Mouse (Mus musculus) heart, postnatal 10 days (tissue): ENCODE data around the gene Rpap1. TPM values are rescaled to one million over a fixed set of nuclear protein-coding genes. Genes with fewer than 3 reads are reported as not detected.
A peak's percentile ranks its signal among the peaks of the same experiment; 100 is the strongest.

ENCODE experiments used
- DNase-seq, 2 experiments: peaks; one replicate each; pipeline ENCODE4 v3.0.0; 2021
- intact Hi-C: fragments of 180-260 bp; cut with DNase I; formaldehyde crosslinking; loops from one replicate; pipeline ENCODE4 v1.15.1; 2025
- total RNA-seq, 2 experiments: library from RNA; stranded (reverse); gene quantifications; 2 replicates each; pipeline ENCODE4 v1.2.3; 2021

Rpap1 gene
- 10 to 100 TPM; 13.7 to 14.4 TPM for total RNA-seq

GRCm38 (mm10) chr2:119787206-119787883 lies at the start of gene Rpap1:
Gene Rpap1 (minus strand): TSS chr2:119787537.
- DNase-seq, result peak; percentile 87 to 89
- intact Hi-C loops, result loop anchor here (2.0 to 5.0 kb wide), 2 partner anchors 109 to 130 kb away; partner anchors contain the start of gene Mga

- no peak for DNase-seq
- intact Hi-C loops, result no loop called here
Observed at GRCm38 (mm10) chr2:119834231-119834630, 46.9 kb upstream of the Rpap1 start.

DNA sequence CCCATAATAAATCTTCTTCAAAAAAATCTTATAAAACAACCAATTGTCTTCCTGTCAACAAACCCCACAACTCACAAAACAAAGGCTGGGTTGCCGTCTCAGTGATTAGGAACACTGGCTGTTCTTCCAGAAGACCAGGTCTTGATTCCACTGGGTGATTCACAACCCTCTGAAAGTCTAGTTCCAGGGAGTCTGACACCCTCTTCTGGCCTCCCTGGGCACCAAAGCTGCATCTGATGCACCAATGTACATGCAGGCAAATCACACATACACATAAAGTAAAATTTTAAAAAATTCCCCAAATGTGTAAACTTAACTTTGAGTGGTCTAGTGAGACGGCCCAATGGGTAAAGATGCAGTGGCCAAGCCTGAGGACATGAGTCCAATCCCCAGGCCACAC lies 43.2 kb upstream of the Rpap1 start:
- no peak for DNase-seq
- intact Hi-C loops, result no loop called here

GRCm38 (mm10) chr2:119821136-119821535 lies 33.8 kb upstream of the Rpap1 start:
- intact Hi-C loops, result no loop called here
- no peak for DNase-seq

- intact Hi-C loops, result no loop called here
- no peak for DNase-seq
Observed at GRCm38 (mm10) chr2:119818668-119819272, 31.4 kb upstream of the Rpap1 start.

- intact Hi-C loops, result no loop called here
- no peak for DNase-seq
Observed at GRCm38 (mm10) chr2:119817047-119817446, 29.7 kb upstream of the Rpap1 start.

DNA sequence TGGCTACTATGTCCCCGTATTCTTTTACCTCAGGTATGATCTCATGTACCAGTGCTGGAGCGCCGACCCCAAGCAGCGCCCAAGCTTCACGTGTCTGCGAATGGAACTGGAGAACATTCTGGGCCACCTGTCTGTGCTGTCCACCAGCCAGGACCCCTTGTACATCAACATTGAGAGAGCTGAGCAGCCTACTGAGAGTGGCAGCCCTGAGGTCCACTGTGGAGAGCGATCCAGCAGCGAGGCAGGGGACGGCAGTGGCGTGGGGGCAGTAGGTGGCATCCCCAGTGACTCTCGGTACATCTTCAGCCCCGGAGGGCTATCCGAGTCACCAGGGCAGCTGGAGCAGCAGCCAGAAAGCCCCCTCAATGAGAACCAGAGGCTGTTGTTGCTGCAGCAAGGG lies 29.3 kb upstream of the Rpap1 start:
- intact Hi-C loops, result no loop called here
- DNase-seq, result no peak

GRCm38 (mm10) chr2:119814376-119814933 lies 27.1 kb upstream of the Rpap1 start:
- intact Hi-C loops, result no loop called here
- peak; percentile 61 to 69 for DNase-seq

DNA sequence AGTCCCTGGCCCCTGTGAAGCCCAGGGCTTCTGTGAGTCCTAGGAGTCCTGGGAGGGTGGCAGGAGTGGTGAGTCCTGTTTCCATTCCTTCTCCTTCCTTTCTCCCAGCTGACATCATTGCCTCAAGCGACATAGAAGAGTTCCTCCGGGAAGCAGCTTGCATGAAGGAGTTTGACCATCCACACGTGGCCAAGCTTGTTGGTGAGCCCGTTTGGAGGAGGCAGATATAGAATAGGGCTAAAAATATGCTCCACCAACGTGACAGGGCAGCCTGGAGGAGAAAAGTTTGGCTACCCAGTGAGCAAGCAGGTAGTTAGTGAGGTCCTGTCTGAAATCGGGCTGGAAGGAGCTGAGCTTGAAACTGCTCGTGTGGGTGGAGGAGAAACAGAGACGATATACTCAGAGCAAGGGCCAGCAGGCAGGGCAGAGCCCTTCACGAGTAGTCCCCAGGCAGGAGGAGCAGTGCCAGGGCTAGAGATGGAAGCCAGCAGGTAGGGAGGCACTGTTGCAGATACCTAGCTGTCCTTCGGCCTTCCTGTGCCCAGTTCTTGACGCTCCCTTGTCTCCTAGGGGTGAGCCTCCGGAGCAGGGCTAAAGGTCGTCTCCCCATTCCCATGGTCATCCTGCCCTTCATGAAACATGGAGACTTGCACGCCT lies 24.3 kb upstream of the Rpap1 start:
- DNase-seq, result no peak

DNA sequence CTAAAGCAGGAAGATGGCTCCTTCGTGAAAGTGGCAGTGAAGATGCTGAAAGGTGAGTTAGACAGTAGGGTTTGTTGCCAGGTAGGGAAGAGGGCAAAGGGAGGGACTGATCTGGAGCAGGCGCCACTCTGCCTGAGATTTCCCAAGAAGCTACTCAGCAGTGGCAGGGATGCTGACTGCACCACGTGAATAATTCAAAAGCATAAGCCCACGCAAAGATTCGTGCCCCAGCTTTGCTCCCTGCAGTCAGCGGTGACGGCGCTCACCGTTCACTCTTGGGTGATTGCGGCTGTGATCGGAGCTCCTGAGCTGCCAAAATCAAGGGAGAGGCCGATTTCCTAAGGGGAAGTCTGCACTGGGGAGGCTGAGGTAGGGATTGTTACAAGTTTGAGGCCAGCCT lies 23.6 kb upstream of the Rpap1 start:
- no peak for DNase-seq
- intact Hi-C loops, result no loop called here

More for the DNA sequence above, 24.3 kb upstream of the Rpap1 start:
- intact Hi-C loops, result no loop called here

DNA sequence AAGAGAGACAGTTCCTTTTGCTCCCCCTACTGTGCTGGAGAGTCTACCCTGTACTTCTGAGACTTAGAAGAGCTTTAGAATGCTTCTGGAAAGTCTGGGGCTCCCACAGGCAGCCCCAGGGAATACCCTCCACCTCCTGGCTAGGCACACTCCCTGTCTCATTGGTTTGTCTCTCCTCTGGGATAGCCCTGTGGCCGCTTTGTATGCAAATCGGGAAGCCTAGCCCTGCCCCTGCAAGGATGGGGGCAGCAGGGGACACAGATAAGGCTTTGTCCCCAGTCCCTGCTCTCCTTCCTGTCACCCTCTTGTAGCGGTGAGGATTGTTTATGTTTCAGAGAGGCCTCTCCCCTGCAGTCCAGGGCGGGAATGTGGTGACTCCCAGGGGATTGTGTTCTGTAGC lies 21.5 kb upstream of the Rpap1 start:
- intact Hi-C loops, result no loop called here

DNA sequence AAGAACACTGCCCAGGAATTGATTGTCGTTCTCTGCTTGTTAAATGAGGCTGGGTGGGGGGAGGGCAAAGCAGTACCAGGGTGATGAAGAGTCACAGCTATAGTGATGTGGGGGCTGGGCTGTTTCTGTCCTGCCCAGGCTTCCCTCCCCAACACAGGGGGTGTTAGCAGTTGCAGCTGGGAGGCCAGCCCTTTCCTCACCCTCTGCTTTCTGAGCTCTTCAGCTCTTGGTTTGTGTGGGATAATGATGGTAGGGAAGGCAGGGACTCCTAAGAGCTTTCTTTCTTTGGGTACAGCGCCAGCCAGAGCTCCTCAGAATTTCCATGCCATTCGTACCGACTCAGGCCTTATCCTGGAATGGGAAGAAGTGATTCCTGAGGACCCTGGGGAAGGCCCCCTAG lies 21.1 kb upstream of the Rpap1 start:
- intact Hi-C loops, result no loop called here

More for the DNA sequence above, 21.5 kb upstream of the Rpap1 start:
- no peak for DNase-seq

GRCm38 (mm10) chr2:119805536-119805935 lies 18.2 kb upstream of the Rpap1 start:
- intact Hi-C loops, result no loop called here
- no peak for DNase-seq

More for the DNA sequence above, 21.1 kb upstream of the Rpap1 start:
- DNase-seq, result no peak

DNA sequence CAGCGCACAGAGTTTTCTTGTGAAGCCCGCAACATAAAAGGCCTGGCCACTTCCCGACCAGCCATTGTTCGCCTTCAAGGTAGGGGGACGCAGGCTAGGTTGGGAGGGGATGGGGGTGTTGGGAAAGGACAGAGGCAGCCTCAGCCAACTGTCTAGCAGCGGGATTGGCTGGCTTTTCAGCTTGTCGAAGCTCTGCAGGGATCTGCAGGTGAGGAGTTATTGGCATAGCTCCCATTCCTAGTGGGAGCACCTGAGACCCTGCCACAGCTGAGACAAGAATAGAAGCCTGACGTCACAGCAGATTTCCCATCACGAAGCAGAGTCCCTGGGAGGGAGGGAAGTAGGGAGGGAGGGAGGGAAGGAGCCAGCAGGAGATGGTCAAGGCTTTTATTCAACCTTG lies 17.4 kb upstream of the Rpap1 start:
- intact Hi-C loops, result no loop called here
- no peak for DNase-seq

DNA sequence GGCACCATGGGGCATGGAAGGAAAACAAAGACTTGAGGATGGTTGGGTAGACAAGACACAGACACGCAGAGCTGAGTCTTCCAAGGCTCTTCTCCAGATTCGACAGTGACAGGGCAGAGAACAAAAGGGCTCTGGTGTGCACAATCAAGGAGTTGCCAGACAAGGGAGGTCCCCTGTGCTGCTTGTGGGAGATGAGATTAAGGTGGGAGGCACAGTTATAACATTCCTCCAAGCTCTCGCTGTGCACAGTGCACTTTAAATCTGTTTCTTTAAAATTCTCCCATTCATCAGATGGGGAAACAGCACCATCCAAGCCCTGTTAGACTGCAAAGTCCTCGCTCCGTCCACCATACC lies 16.9 kb upstream of the Rpap1 start:
- intact Hi-C loops, result no loop called here
- DNase-seq, result no peak

- DNase-seq, result peak in 1 of 2 experiments; percentile 62
- intact Hi-C loops, result no loop called here
Observed at GRCm38 (mm10) chr2:119803618-119804274, 16.4 kb upstream of the Rpap1 start.

GRCm38 (mm10) chr2:119802767-119803617 lies 15.7 kb upstream of the Rpap1 start:
- intact Hi-C loops, result no loop called here
- peak in 1 of 2 experiments; percentile 48 for DNase-seq

DNA sequence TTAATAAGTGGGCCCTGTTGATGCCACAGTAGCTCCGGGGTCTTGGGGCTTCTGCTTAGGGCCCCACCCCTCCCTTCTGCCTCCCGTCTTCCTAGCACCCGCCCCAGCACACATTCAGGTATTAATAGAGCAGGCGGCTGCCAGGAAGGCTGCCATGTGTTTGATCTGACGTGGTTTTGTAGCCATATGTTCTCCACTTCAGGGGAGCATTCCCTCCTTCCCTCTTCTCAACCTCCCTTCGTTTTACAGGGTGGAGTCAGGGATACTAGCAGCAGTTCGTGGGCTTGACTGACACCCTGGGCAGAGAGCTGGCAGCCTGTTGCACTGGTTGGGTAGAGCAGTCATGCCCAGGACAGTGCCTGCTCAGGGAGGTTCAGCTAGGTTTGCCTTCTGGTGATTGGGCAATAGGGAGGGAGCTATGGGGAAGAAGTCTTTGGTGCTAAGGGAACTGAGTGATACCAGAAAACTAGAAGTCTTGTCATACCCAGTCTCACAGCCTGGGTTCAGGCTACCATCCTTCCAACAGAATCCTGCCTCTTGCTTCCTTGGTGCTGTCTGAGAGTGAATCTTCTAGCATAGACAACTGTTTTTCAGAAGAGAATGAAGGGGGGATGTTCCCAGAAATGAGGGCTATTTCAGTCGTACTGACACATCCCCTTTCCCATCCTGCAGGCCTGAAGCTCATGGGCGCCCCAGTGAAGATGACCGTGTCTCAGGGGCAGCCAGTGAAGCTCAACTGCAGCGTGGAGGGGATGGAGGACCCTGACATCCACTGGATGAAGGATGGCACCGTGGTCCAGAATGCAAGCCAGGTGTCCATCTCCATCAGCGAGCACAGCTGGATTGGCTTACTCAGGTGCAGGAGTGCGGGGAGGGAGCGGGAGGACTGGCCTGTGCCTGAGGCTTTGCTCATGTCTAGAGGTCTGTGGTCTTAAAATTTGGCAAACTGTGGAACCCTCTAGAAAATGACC lies 13.8 kb upstream of the Rpap1 start:
- intact Hi-C loops, result no loop called here
- DNase-seq, result no peak

DNA sequence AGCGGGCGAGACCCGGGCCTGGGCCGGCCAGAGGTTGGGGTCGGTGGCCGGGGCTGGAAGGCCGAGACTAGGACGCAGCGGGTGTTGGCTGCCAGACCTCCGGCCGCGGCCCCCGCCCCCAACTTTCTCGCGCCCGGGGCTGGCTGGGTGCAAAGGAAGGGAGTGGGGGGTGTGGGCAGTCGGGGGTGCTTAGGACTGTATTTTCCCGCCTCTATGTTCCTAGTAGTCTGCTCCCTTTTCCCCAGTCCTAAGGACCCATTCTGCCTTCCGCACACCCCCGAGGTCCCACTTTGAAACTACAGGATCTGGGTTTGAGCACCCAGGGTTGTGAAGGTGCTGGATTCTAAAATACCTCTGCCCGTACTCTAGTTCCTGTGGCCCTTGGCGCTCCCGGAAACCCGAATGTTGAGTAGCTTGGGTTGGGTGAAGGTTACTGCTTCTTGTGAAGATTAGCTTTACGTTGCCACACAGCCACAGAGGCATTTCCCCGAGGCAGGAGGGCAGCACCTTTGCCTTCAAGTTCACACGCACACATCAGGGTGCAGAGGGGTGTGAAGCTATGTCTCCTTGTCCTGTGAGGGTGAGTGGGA lies 12.7 kb upstream of the Rpap1 start:
- intact Hi-C loops, result loop anchor here (2.0 to 10.0 kb wide), 3 partner anchors 73 to 213 kb away; no protein-coding TSS in a partner anchor
- no peak for DNase-seq
